Mouse (Mus musculus) heart, postnatal 0 days (tissue): ENCODE data around the gene Trappc12.

Experiments used
- CTCF ChIP-seq: IDR thresholded peaks from 2 replicates; pipeline ENCODE4 v1.5.1; 2016; ENCODE audit warnings: antibody characterized with exemption, control low read depth, low read depth
- EP300 ChIP-seq: IDR thresholded peaks from 2 replicates; pipeline ENCODE4 v1.6.1; 2016; ENCODE audit warnings: antibody characterized with exemption, low read depth

- TF ChIP-seq CTCF = no peak
- TF ChIP-seq EP300 = no peak
Measured at GRCm38 (mm10) chr12:28694776-28695175, 55.5 kb downstream of the Trappc12 start.
